Mouse (Mus musculus) erythroblast, embryonic 14.5 days (primary cell): ENCODE data around the gene Tmem94.

ENCODE experiments used
- GATA1 ChIP-seq: IDR thresholded peaks from 2 replicates; pipeline ENCODE4 v1.6.1; 2012; ENCODE audit warnings: low read length, inconsistent platforms, mixed read lengths
- TAL1 ChIP-seq: IDR thresholded peaks from 3 replicates; pipeline ENCODE4 v1.6.1; 2012; ENCODE audit warnings: low read length, inconsistent platforms, mixed read lengths

DNA sequence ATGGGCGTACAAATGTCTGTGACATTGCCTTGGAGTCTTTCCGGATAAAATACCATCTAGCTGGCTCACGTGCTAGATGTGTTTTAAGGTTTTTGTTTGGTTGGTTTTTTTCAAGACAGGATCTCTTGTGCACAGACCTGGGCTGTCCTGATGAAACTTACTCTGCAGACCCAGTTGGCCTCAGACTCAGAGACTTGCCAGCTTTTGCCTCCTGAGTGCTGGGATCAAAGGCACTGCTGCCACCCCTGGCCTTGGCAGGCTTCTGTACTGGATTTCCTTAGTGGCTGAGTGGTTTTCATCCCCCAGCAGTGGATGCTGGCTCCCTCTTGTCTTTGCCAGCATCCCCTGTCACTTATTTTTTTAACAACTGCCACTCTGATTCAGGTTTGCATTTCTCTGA lies 3.7 kb downstream of the Tmem94 start:
- TF ChIP-seq TAL1 = no peak
- no peak for TF ChIP-seq GATA1
